Mouse (Mus musculus) ZHBTc4 (cell line): Measurements from ENCODE around the gene Tmem50a.

Experiments
- DNase-seq: peaks from one replicate; pipeline ENCODE4 v3.0.0-alpha.2; 2011; ENCODE audit warnings: low read depth, low spot score

Gene Tmem50a

DNA sequence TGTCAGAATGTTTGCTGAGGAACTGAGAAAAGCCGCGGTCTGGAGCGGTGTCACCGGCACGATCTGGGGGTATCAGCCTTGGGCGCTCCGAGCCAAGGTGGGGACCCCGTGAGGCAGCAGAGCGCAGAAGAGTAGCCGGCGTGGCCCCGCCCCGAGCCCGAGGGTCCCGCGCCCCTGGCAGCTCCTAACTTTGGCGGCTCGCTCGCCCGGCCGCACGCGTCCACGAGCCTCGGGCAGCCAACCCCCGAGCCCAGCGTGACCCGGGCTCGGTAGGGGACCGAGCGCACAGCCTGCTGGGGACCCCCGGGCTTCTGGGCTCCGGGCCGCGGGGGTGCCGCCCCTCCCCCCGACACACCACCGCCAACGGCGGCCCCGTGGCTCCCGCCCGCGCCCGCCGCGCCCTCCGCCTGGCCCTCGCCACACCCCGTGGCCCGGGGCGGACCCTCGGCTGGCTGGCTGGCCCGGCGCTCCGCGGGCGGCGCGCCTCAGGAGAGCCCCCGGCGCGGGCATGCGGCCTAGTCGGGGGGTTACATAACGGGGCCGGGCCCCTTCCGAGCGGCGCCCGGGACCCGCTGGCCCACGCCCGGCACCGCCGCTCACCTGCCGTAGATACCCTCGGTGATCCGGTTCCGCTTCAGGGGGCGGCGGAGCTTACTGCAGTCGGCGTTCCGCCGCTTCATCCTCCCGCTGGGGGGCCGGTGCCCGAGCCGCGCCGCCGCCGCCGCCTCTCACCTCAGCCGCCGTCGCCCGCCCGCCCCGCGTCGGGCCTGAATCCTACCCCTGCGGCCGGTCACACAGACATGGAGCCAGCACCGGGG, 62.2 kb downstream of the Tmem50a start:
- peak; percentile 58 for DNase-seq

DNA sequence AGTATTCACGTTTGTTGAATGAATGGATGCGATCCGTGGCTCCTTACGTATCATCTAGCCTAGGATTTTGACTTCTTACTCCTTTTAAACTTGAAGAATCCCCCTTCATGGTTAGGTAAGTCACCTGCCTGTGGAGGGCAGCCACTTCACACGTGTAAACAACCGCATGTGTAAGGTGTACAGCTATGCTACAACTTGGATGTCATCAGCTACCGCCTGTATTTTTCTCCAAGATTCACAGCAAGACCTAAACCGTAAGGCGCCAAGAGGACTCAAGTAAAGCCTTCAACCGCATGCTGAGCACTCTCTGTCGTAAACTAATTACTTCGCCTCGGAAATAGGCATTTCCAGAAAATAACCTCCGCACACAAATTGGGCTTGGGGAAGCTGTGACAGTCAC, 62.9 kb downstream of the Tmem50a start:
- no peak for DNase-seq

DNA sequence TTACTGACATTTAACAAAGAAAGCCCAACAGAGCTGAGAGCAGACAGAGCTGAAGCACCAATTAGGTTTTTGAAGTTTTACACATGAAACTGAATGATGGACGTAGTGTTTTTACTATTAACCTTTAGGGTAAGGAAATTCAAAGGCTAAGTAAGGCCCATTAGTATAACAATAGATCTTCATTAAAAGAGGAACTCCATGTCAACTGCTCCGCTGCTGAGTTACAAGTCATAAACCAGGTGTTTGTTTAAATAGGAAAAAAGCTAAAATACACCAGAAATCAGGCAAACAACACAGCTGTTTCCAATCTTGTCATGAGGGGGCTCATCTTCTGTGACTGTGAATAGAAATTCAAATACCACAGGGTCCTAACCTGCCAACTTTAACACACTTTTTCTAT, 63.6 kb downstream of the Tmem50a start:
- DNase-seq = no peak

DNA sequence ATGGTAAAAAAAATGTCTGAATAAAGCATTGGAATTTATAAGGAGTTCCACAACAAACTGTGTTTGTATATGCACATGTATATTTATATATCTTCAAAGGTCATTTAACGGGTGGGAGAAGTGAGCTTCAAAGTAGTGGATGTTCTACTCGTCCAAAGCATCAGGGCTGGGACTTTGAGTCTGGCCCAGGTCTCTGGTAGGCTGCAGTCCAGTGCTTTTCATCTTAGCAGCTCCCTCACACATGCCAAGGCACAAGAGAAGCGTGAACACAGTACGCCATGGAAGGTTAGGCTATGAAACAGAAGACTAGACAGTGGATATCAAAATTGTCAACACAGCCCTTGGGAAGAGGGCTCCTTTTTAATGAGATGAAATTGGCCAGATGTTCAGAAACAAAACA, 64.3 kb downstream of the Tmem50a start:
- no peak for DNase-seq
